Mouse (Mus musculus) E14TG2a.4 (cell line): Measurements from ENCODE around the gene Akap13.
"Not testable (repeated sequence)": the region's sequence is repeated elsewhere in the genome, so short reads cannot be mapped to it uniquely, and the experiment has no call there.

Source experiments
- H3K27me3 ChIP-seq: 2 replicates; pipeline ENCODE4 v1.6.1; 2014; ENCODE audit warnings: low read length, control low read depth; ENCODE audit not compliant: insufficient read depth
- H3K36me3 ChIP-seq: 2 replicates; pipeline ENCODE4 v1.6.1; 2014; ENCODE audit warnings: low read length, control low read depth; ENCODE audit not compliant: insufficient read depth
- H3K4me1 ChIP-seq: replicated peaks from 2 replicates; pipeline ENCODE4 v1.6.1; 2014; ENCODE audit warnings: low read depth, low read length, control low read depth
- H3K4me3 ChIP-seq: replicated peaks from 2 replicates; pipeline ENCODE4 v1.5.1; 2014; ENCODE audit warnings: mild to moderate bottlenecking, low read length
- H3K9me3 ChIP-seq: 2 replicates; pipeline ENCODE4 v1.6.1; 2014; ENCODE audit warnings: low read length, control low read depth
- CTCF ChIP-seq: conservative IDR thresholded peaks from 2 replicates; pipeline ENCODE4 v1.5.1; 2014; ENCODE audit warnings: low read length
- NANOG ChIP-seq: IDR thresholded peaks from 2 replicates; pipeline ENCODE4 v1.6.1; 2014; ENCODE audit warnings: borderline replicate concordance, low read length, mixed read lengths
- POU5F1 ChIP-seq: IDR thresholded peaks from 2 replicates; pipeline ENCODE4 v1.6.1; 2014; ENCODE audit warnings: low read length, borderline replicate concordance

Gene Akap13

DNA sequence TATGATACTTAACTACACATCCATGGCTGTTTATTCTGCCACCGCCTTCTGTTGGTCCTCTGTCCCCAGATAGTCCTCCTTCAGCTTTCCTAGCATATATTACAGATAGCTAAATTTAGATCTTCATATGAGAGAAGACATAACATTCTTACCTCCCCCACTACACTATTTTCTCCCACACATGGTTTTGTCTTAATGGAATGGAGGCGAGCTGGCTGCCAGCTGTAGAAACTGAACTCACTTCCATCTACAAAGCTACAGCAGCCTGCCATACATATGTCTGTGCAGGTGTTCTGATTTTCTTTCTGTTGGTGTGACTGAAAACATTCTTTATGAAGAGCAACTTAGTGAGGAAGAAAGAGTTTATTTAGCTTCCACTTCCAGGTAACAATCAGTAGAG, 277.8 kb downstream of the Akap13 start:
- Histone ChIP-seq H3K27me3 (no peaks in the 10 kb centered on the region), H3K9me3 (peaks cover 16% of the 10 kb centered on the region), H3K4me1 (no peaks in the 10 kb centered on the region), H3K4me3 (no peak overlapping the region), H3K36me3 (peaks cover 51% of the 10 kb centered on the region)
- TF ChIP-seq POU5F1 (no peak), NANOG (no peak), CTCF (no peak)

DNA sequence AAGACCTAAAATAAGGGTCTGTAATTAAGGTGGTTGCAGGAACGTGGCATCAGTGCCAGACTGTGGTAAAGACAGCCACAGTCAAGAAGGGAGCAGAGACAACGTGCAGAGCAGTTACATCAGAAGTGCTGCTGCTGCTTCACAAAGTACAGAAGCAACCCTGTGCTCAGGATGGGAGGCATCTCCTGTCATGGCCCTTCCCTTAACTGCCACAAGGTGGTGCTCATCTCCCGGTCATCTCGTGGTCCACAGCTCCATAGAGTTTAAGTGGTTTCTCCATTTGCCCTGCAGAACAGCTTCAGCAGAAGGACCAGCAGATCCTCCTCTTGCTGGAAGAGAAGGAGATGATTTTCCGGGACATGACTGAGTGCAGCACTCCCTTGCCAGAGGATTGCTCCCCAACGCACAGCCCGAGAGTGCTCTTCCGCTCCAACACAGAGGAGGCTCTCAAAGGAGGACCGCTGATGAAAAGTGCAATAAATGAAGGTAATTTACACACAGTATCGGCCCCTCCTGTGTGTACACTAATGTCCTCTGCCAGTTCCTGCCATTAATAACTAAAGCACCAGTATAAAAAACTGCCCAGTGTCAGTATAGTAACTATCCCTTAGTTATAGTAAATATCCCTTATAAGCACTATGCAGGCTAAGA, 283.9 kb downstream of the Akap13 start:
- Histone ChIP-seq H3K4me3 (no peak overlapping the region), H3K4me1 (0 out of 2 replicates have a peak, but pooled peaks cover under 1% of the 10 kb centered on the region)
- TF ChIP-seq NANOG (no peak), CTCF (peak; percentile 83), POU5F1 (no peak)

DNA sequence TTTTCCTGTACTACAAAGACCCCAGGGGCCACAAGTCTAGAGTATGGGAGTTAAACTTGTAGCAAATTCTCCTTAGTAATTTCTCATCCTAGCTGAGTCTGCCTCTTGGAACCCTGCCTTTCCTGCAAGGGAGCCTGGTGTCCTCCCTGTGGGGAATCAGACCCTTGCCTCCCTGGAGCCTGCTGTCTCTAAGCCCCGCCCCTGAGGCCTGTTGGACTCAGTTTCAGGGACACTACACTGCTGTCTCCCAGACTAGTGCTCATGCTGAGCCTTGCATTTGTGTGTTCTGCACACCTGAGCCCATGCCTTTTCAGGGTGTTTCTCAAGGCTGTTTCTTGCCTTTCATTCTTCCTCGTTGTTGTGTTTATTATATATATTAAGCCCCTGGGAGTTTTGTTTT, 289.2 kb downstream of the Akap13 start:
- Histone ChIP-seq H3K4me3 (no peak overlapping the region), H3K27me3 (no peaks in the 10 kb centered on the region), H3K36me3 (peaks cover 40% of the 10 kb centered on the region), H3K9me3 (no peaks in the 10 kb centered on the region), H3K4me1 (peaks cover 15% of the 10 kb centered on the region)
- no peak for TF ChIP-seq NANOG

More for the DNA sequence above, 283.9 kb downstream of the Akap13 start:
- Histone ChIP-seq H3K27me3 (no peaks in the 10 kb centered on the region), H3K9me3 (no peaks in the 10 kb centered on the region), H3K36me3 (peaks cover 32% of the 10 kb centered on the region)

DNA sequence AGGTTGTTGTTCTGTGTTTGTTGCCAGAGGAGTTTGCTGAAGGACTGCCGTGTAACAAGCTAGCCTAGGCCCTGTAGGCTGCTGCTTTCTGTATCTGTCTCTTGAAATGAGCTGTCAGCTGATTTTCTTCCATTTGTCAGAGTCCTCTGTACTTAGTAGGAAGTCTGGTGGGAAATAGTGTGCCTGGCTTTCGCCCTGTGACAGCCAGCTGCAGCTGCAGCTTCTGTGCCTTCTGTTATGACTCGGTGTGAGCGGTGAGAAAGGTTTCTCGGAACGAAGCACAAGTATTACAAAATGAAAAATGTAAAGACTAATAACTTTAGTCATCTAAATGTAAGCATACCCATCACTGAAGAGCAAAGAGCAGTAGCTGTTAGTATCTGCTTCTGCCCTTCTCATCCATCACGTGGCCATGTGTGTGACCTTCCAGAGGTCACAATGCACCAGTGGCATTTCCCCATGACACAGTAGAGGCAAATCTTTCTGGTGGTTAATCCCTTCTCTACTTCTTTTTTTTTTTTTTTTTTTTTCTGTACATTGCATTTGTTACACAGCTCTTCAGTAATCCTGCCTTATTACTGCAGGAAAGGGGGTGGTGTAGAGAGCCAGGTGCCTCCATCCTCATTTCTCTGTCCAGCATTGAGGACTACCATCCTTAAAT, 289.8 kb downstream of the Akap13 start:
- Histone ChIP-seq H3K27me3 (no peaks in the 10 kb centered on the region), H3K4me1 (peaks cover 15% of the 10 kb centered on the region), H3K9me3 (no peaks in the 10 kb centered on the region), H3K4me3 (no peak overlapping the region), H3K36me3 (peaks cover 43% of the 10 kb centered on the region)
- TF ChIP-seq CTCF (no peak), NANOG (no peak), POU5F1 (no peak)

DNA sequence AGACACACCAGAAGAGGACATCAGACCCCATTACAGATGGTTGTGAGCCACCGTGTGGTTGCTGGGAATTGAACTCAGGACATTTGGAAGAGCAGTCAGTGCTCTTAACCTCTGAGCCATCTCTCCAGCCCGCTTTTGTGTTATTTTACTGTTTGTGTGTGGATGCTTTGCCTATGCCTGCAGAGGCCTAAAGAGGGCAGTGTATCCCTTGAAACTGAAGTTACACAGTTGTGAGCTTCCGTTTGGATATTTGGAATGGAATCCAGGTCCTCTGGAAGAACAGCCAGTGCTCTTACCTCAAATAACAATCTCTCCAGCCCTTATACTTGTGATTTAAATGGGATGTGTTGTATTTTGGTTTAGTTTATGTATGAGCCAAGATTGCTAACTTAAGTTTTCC, 290.6 kb downstream of the Akap13 start:
- TF ChIP-seq CTCF, result peak; percentile 60
- not testable (repeated sequence) for H3K27me3 ChIP-seq, H3K9me3 ChIP-seq, H3K4me3 ChIP-seq
- peaks cover 22% of the 10 kb centered on the region for H3K4me1 ChIP-seq
- H3K36me3 ChIP-seq, result peaks cover 49% of the 10 kb centered on the region

DNA sequence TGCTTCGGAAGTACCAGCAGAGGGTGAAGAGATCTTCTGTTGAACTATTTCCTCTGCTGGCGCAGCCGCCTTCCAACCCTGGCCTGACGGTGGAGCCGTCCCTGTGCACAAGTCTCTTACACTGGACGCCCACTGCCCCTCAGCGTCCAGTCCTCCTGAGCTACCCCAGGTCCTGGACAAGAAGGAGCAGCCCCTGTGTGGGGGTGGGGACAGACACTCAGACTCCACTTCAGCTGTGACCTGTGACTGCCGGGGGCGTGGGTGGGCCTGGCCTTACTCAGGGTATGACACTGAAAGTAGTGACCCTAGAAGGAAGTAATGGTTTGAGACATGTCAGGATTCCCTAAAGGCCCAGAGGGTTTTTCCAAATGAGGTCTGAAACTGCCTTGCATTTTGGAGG, 295.2 kb downstream of the Akap13 start:
- H3K27me3 ChIP-seq, result no peaks in the 10 kb centered on the region
- no peak overlapping the region for H3K4me3 ChIP-seq
- TF ChIP-seq CTCF (no peak), POU5F1 (no peak), NANOG (no peak)
- H3K36me3 ChIP-seq, result peaks cover 41% of the 10 kb centered on the region
- peaks cover 61% of the 10 kb centered on the region for H3K4me1 ChIP-seq
- no peaks in the 10 kb centered on the region for H3K9me3 ChIP-seq

DNA sequence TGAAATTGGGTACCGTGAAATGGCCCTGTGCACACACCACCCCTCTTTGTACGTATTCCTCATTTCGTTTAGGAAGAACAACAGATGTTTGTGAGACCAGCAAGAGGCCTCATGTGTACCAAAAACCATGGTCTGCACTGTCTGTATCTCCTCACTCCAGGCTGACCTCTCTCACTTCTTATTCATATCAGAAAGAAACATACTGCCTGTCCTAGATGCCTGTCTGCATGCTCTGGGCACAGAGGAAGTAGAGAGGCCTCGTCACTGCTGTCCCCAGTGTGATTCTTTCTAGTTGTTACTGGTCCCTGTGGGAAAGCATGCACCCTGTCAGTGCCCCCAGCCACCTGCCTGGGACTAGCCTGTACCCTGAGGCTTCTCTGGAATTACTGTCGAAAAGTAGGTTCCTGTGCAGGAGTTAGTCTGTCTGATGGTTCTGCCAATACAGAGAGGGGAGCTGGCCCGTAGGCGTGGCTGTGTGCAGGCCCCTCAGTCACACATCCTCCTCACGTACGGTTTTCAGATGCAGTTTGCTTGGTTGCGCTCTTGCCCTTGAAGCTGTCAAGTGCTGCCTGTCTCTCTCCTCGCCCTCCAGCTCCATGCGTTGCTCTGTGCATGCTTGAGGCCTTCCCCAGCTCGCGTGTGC, 295.9 kb downstream of the Akap13 start:
- Histone ChIP-seq H3K27me3 (no peaks in the 10 kb centered on the region), H3K4me3 (no peak overlapping the region), H3K9me3 (no peaks in the 10 kb centered on the region), H3K4me1 (peaks cover 68% of the 10 kb centered on the region), H3K36me3 (peaks cover 41% of the 10 kb centered on the region)
- TF ChIP-seq NANOG (no peak), CTCF (no peak), POU5F1 (no peak)

DNA sequence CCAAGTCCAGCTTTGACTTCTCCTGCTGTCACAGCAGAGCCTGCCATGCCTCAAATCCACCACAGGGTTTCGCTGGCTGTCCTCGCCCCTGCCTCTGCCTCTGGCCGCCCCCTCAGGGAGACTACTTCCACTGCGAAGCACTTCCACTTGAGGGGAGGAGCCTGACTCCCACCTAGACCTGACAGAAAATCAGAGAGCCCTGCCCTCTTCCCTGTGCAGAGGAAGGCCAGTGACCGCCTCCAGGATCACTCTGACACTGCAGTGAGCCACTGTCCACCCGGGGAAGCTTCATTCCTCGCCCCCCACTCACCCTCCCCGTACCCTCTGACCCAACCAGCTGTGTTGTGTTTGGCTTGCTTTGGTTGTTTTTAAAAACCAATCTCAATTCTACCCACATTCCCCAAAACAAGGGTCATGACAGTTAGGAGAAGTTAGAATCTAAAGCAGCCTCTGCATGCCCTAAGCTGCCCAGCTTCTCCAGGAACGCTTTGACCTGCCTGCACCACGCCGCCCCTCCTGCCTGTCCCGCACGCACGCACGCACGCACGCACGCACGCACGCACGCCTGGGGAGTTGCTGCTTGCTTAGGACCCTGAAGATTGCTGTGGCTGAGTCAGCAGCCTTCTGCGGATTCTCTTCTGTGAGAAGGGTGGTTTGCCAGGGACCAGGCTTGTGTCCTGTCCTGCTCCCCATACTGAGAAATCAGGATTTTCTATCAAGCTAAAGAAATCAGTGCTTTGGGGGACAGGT, 297.3 kb downstream of the Akap13 start:
- Histone ChIP-seq H3K4me1 (peaks cover 65% of the 10 kb centered on the region), H3K4me3 (peak overlapping the region; percentile 60), H3K27me3 (no peaks in the 10 kb centered on the region), H3K36me3 (peaks cover 38% of the 10 kb centered on the region), H3K9me3 (no peaks in the 10 kb centered on the region)
- 0 out of 2 replicates have a peak, but pooled peaks have one; percentile 16 for TF ChIP-seq CTCF
- TF ChIP-seq POU5F1, result no peak
